8 mouse cellular contexts compared by ENCODE assay signal in genomic region chr11:69980196-69981140, GRCm38 (mm10). TPM values are rescaled to one million over a fixed set of nuclear protein-coding genes. Genes with fewer than 3 reads are reported as not detected.
A peak's percentile ranks its signal among the peaks of the same experiment; 100 is the strongest.
DNase-seq lines count a peak whose midpoint lies in the region; ATAC-seq lines count a peak whose summit lies in the region.

No protein-coding gene starts in this region.

- peaks cover 26% of the 10 kb centered on the region for H3K4me1 ChIP-seq in hindbrain, embryonic 12.5 days

- DNase-seq in NIH3T3 (ENCODE audit: low read depth): peak; percentile 99
- peak; percentile 99 for DNase-seq in cerebellum, postnatal 10 days
- DNase-seq in frontal cortex, postnatal 10 days (ENCODE audit: low spot score in 2 of 2): peak; percentile 98
- peak; percentile 100 for DNase-seq in layer of hippocampus, postnatal 14 days (ENCODE audit: low spot score in 2 of 2)
- DNase-seq in lung, postnatal 14 days: peak; percentile 96
- DNase-seq in retina, adult 2 months (ENCODE audit: low read depth, low spot score): peak; percentile 97
- peak; percentile 89 to 91 for DNase-seq in thymus, postnatal 36 days

- WGBS in hindbrain, embryonic 12.5 days: 2% methylated on average over 53 of the region's 60 CpGs

- ATAC-seq in hindbrain, embryonic 12.5 days (ENCODE audit: low FRiP score): peak; percentile 94

- no peaks in the 10 kb centered on the region for H3K9me3 ChIP-seq in hindbrain, embryonic 12.5 days (replicated peaks)

- peaks cover 39% of the 10 kb centered on the region for H3K36me3 ChIP-seq in hindbrain, embryonic 12.5 days

- peak overlapping the region; percentile 100 for H3K4me3 ChIP-seq in hindbrain, embryonic 12.5 days

- peak overlapping the region; percentile 99 for H3K9ac ChIP-seq in hindbrain, embryonic 12.5 days

- H3K27me3 ChIP-seq in hindbrain, embryonic 12.5 days: no peaks in the 10 kb centered on the region

- peak overlapping the region; percentile 73 for H3K4me2 ChIP-seq in hindbrain, embryonic 12.5 days (replicated peaks)

- peak overlapping the region; percentile 98 for H3K27ac ChIP-seq in hindbrain, embryonic 12.5 days

RNA-seq across cellular contexts. Expression of gene Ctdnep1, which starts 0.5 kb away (rescaled TPM):
- 22.4 and 26.1 TPM in 2 replicates for polyA plus RNA-seq in hindbrain, embryonic 12.5 days (2016; fragmentation: Nextera tagmentation; extraction: Ambion mirVana)
- total RNA-seq in layer of hippocampus, postnatal 14 days (2021): 100 to 1,000 TPM; 108 to 115 TPM

RNA-seq across cellular contexts. Expression of gene Elp5, which starts 1.8 kb away (rescaled TPM):
- polyA plus RNA-seq in hindbrain, embryonic 12.5 days (2016; fragmentation: Nextera tagmentation; extraction: Ambion mirVana): 123 and 127 TPM in 2 replicates
- total RNA-seq in layer of hippocampus, postnatal 14 days (2021): 10 to 100 TPM; 88.5 to 93.9 TPM

RNA-seq across cellular contexts. Expression of gene Gabarap, which starts 10.5 kb away (rescaled TPM):
- 598 and 607 TPM in 2 replicates for polyA plus RNA-seq in hindbrain, embryonic 12.5 days (2016; fragmentation: Nextera tagmentation; extraction: Ambion mirVana)
- 100 to 1,000 TPM; 221 to 251 TPM for total RNA-seq in layer of hippocampus, postnatal 14 days (2021)

RNA-seq across cellular contexts. Expression of gene Phf23, which starts 15.1 kb away (rescaled TPM):
- polyA plus RNA-seq in hindbrain, embryonic 12.5 days (2016; fragmentation: Nextera tagmentation; extraction: Ambion mirVana): 87.8 and 96.2 TPM in 2 replicates
- 10 to 100 TPM; 38.0 to 40.0 TPM for total RNA-seq in layer of hippocampus, postnatal 14 days (2021)

RNA-seq across cellular contexts. Expression of gene Cldn7, which starts 15.9 kb away (rescaled TPM):
- 9.5 and 21.8 TPM in 2 replicates for polyA plus RNA-seq in hindbrain, embryonic 12.5 days (2016; fragmentation: Nextera tagmentation; extraction: Ambion mirVana)
- not detected for total RNA-seq in layer of hippocampus, postnatal 14 days (2021)

Comparison
In these comparisons a context has a peak if more than half of its experiments do, and no peak if none do; other contexts are left out.
1. Peak in every context shown above with its lines: DNase-seq, ATAC-seq, H3K4me3 ChIP-seq and H3K27ac ChIP-seq.